Mouse (Mus musculus) small intestine, adult 2 months (tissue): Measurements from ENCODE around the gene Pld4. TPM values are rescaled to one million over a fixed set of nuclear protein-coding genes. Genes with fewer than 3 reads are reported as not detected.

Experiments
- H3K27ac ChIP-seq: fragments of 200-500 bp; 2 replicates; pipeline ENCODE4 v1.5.1; 2012; ENCODE audit warnings: low read depth, low read length, control low read depth, inconsistent platforms; ENCODE audit not compliant: insufficient read depth
- H3K27me3 ChIP-seq: fragments of 200-500 bp; 2 replicates; pipeline ENCODE4 v1.6.1; 2012; ENCODE audit warnings: mild to moderate bottlenecking, moderate library complexity, low read length, inconsistent platforms; ENCODE audit not compliant: control insufficient read depth, insufficient read depth
- H3K36me3 ChIP-seq: fragments of 200-500 bp; 2 replicates; pipeline ENCODE4 v1.6.1; 2012; ENCODE audit warnings: mild to moderate bottlenecking, low read length, control low read depth, inconsistent platforms; ENCODE audit not compliant: control insufficient read depth, insufficient read depth
- H3K4me1 ChIP-seq: fragments of 200-500 bp; 2 replicates; pipeline ENCODE4 v1.6.1; 2012; ENCODE audit warnings: low read length, inconsistent platforms, mixed read lengths; ENCODE audit not compliant: control insufficient read depth, insufficient read depth, insufficient read length
- H3K4me3 ChIP-seq: fragments of 200-500 bp; 2 replicates; pipeline ENCODE4 v1.5.1; 2012; ENCODE audit warnings: low read depth, mild to moderate bottlenecking, control low read depth, inconsistent platforms, low read length, moderate library complexity
- CTCF ChIP-seq: fragments of 200-500 bp; IDR thresholded peaks from 2 replicates; pipeline ENCODE4 v1.5.1; 2012; ENCODE audit warnings: low read depth, mild to moderate bottlenecking, control low read depth, inconsistent platforms, low read length, moderate library complexity, mixed read lengths; ENCODE audit not compliant: insufficient replicate concordance, insufficient read length; ENCODE audit errors: extremely low read depth
- POLR2A ChIP-seq: fragments of 200-500 bp; IDR thresholded peaks from 2 replicates; pipeline ENCODE4 v1.6.1; 2012; ENCODE audit warnings: low read depth, mild to moderate bottlenecking, control low read depth, inconsistent platforms, low read length, moderate library complexity
- WGBS: fragments of 180-500 bp; shearing (Covaris S2); methylation state at CpG from one replicate; pipeline ENCODE4 v1.1.7; 2018; 5-methylcytosine and 5-hydroxymethylcytosine counted together
- polyA plus RNA-seq: library from polyadenylated mRNA; depleted of rRNA; stranded (reverse); fragments of >200 nt; gene quantifications from 2 replicates; pipeline ENCODE4 v1.2.3, GENCODE M21; 2012

Pld4 gene
- polyA plus RNA-seq, 1 experiment = 28.2 TPM

DNA sequence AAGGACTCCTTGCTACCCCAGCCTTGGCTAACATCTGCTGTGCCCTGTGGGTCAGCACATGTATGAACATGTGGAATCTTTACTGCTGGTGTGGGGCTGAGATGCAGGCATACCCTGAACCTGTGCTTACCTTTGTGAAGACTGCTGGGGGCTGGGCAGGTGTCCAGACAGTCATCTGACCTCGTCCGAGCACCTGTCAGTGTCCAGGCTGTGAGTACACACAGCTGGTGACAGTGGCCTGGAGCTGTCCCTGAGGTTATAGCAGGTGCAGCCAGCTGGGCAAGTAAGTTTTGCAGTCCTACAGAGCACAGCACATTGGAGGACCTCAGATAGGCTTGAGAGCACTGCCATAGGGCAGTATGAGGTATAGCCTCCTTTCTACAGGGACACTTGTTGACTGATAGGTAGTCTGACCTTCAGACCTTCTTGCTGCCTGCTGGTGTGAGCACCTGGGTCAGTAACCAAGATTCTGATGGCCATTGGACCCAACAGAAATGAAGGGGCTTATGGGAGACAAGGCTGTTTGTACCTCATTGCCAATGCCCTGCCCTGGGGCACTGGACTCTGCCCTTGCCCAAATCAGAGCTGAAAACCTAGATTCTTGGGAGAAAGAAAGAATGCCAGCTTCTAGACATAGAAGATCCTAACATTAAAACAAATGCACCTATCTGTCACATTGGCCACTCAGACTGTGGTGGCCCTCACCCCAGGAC is 26.2 kb upstream of the Pld4 start:
- H3K36me3 ChIP-seq = peaks cover 80% of the 10 kb centered on the region
- WGBS = 75% methylated on average over 2 of the region's 2 CpGs
- TF ChIP-seq POLR2A (no peak), CTCF (no peak)

DNA sequence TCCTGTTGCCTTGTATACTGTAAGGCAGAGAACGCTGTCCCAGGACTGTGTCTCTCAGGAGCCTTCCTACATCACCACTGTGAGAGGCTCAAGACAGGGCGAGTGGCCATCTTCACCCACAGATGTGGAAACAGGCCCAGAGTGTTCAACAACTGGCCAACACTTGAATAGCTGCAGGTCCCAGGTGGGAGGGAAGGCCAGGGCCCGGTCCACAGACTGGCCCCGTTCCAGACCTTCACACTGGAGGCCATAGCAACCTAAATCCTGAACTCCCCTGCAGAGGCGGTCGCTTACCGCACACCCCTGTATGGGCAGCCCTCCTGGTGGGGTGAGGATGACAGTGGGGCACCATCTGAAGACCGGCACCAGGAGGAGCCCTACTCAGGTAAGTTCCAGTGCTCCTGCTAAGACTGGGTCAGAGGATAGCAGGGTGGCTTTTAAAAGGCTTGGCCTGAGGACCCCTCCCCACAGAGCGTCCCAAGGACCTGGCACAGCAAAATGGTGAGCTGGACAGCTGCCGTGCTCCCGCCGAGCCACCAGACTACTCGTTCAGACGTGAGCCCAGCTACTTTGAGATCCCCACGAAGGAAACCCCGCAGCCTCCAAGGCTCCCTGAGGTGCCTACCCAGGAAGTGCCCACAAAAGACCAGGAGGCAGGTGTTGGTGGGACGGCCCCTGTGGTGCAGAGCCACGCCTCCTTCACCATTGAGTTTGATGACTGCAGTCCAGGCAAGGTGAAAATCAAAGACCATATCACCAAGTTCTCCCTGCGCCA is 25.4 kb upstream of the Pld4 start:
- no peaks in the 10 kb centered on the region for H3K27me3 ChIP-seq

More for the DNA sequence above, 26.2 kb upstream of the Pld4 start:
- H3K27ac ChIP-seq = no peak overlapping the region
- H3K4me1 ChIP-seq = no peaks in the 10 kb centered on the region
- H3K4me3 ChIP-seq = no peak overlapping the region
- no peaks in the 10 kb centered on the region for H3K27me3 ChIP-seq

GRCm38 (mm10) chr12:112735896-112736635 is 24.4 kb upstream of the Pld4 start:
- H3K4me1 ChIP-seq = no peaks in the 10 kb centered on the region
- 94% methylated on average over 29 of the region's 29 CpGs for WGBS
- no peaks in the 10 kb centered on the region for H3K27me3 ChIP-seq
- TF ChIP-seq CTCF = no peak
- no peak for TF ChIP-seq POLR2A
- H3K4me3 ChIP-seq = no peak overlapping the region
- peaks cover 75% of the 10 kb centered on the region for H3K36me3 ChIP-seq
- no peak overlapping the region for H3K27ac ChIP-seq

More for the DNA sequence above, 25.4 kb upstream of the Pld4 start:
- WGBS = 93% methylated on average over 19 of the region's 19 CpGs
- no peak overlapping the region for H3K4me3 ChIP-seq
- H3K36me3 ChIP-seq = peaks cover 80% of the 10 kb centered on the region
- H3K4me1 ChIP-seq = no peaks in the 10 kb centered on the region
- TF ChIP-seq CTCF = no peak
- no peak for TF ChIP-seq POLR2A
- no peak overlapping the region for H3K27ac ChIP-seq

GRCm38 (mm10) chr12:112736636-112736925 is 23.9 kb upstream of the Pld4 start:
- TF ChIP-seq CTCF (no peak), POLR2A (no peak)
- 91% methylated on average over 10 of the region's 10 CpGs for WGBS
- H3K36me3 ChIP-seq = peaks cover 70% of the 10 kb centered on the region

DNA sequence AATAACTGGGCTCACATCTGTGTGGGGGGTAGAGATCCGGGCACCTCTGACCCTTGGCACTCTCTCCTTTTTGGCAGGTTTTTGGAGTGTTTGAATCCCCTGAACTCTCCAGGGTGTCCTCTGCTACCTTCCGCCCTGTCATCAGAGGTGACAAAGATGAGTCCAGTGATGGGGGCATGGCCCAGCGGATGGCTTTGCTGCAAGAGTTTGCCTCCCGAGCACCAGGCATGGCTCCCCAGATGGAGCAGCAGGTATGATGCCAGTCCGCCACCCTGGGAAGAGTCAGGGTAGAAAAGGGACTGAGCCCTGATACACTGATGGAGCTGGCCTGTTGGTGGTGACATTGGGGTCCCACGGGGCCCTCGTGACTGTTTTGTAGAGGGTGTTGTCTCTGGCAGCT is 23.4 kb upstream of the Pld4 start:
- 94% methylated on average over 7 of the region's 7 CpGs for whole genome bisulfite sequencing
- peaks cover 68% of the 10 kb centered on the region for H3K36me3 ChIP-seq
- H3K27ac ChIP-seq = no peak overlapping the region
- no peak for TF ChIP-seq POLR2A
- TF ChIP-seq CTCF = no peak
- H3K4me3 ChIP-seq = no peak overlapping the region
- no peaks in the 10 kb centered on the region for H3K4me1 ChIP-seq
- H3K27me3 ChIP-seq = no peaks in the 10 kb centered on the region

More at GRCm38 (mm10) chr12:112736636-112736925, 23.9 kb upstream of the Pld4 start:
- Histone ChIP-seq H3K27me3 (no peaks in the 10 kb centered on the region), H3K27ac (no peak overlapping the region), H3K4me1 (no peaks in the 10 kb centered on the region), H3K4me3 (no peak overlapping the region)

DNA sequence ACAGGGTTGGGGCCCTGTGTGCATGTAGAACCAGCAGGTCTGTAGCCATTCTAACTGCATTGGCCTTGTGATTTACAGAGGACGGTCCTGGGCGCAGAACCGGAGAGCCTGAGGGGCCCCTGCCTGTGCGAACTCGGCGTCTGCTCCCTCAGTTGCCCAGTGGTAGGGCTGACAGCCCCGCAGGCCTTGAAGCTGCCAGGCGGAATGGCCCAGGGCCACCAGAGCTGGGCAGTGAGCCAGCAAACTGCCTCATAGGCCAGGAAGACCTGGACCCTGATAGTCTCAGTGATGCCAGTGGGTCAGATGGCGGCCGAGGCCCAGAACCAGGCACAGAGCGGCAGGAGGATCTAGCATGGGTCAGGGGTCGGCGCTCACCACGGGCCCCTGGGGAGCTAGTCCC is 22.7 kb upstream of the Pld4 start:
- 89% methylated on average over 14 of the region's 14 CpGs for WGBS

More for the DNA sequence above, 22.7 kb upstream of the Pld4 start:
- Histone ChIP-seq H3K4me3 (no peak overlapping the region), H3K4me1 (no peaks in the 10 kb centered on the region; the same call in 1 of the 2 replicates), H3K27ac (no peak overlapping the region), H3K36me3 (peaks cover 64% of the 10 kb centered on the region), H3K27me3 (no peaks in the 10 kb centered on the region)
- TF ChIP-seq CTCF (no peak), POLR2A (no peak)
